Mouse (Mus musculus): ENCODE data around the gene Myt1l. TPM values are rescaled to one million over a fixed set of nuclear protein-coding genes. Genes with fewer than 3 reads are reported as not detected.

Gene Myt1l
- polyA plus RNA-seq, 1 experiment from 2014 or later: 1.2 TPM

DNA sequence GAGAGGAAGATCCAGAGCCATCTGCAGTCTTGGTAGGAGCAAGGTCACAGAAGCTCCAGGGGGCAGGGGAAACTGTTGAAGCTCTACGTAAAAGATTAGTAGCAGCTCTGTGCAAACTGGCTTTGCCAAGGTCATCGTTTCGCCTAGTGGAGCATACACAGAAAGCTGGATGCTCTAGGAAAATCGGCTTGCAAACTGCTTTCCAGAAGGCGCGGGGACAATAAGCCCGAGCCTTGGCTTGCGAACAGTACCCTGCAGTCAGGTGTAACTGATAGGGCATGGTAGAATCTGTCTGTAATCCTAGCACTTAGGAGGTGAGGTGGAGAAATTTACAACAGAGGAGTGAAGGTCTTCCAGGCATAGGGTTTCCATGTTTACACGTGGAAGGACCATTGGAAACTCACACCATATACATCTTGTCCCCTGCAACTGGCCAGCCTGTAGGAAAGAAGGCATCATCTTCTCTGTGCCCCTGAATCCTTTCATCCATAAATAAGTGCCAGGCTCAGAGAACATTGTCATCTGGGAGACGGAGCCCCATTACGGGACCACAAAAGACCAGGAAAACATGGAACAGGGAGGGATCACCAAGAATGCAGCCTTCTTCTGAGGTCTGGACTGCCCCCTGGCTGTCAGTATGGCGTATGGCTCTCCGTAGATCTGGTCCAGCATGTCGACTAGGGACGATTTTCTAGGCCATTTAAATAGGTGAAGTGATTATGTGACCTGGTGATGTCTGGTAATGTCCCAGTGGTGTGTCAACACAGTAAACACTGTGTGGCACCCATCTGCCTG, 100.0 kb downstream of the Myt1l start:
- Histone ChIP-seq H3K9ac (ENCODE audit: low read depth, low read length) (no peak overlapping the region), H3K27ac (ENCODE audit: low read depth, low read length) (no peak overlapping the region), H3K36me3 (ENCODE audit: control insufficient read depth, insufficient read depth) (no peaks in the 10 kb centered on the region), H3K4me2 (replicated peaks; ENCODE audit: low read depth) (no peak overlapping the region), H3K9me3 (ENCODE audit: control insufficient read depth) (no peaks in the 10 kb centered on the region), H3K4me1 (replicated peaks; ENCODE audit: control insufficient read depth, insufficient read depth, low read length) (no peaks in the 10 kb centered on the region), H3K4me3 (ENCODE audit: low read depth, low read length) (no peak overlapping the region), H3K27me3 (replicated peaks; ENCODE audit: control insufficient read depth, insufficient read depth, low read length) (no peaks in the 10 kb centered on the region)
- no peak for ATAC-seq
- peak; percentile 67 for TF ChIP-seq CTCF (IDR thresholded peaks at IDR 0.05; ENCODE audit: low read depth)
- WGBS: 65% methylated on average over 15 of the region's 15 CpGs

DNA sequence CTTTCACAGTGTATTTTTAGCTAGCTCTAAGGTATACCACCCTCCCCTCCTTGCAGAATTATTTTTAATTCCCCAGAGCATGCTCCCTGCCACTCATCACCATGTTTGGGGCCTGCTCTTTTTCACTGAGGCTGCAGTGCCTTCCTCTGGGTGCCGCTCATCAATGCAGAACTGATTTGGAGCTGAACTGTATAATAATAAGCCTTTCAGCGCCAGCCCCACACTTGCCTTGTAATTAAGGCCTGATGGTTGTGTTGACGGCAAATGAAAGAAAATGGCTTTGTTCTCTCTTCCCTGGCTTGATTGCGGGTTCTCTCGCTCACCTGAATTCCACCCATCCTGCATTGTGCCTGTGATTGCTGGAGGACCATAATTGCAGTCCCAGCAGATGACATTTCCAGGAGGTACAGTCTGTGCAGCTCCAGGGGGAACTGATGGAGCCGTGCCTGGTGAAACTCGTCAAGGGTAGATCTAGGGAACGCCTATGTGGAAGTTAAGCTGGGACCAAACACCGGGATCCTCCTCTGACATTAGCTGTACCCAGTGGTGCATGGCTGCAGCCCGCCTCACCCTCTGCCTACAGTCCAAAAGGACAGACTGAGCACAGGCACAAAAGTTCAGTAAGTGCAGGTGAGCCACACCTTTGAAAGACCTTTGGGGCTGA, 101.8 kb downstream of the Myt1l start:
- Histone ChIP-seq H3K4me3 (ENCODE audit: low read depth, low read length) (no peak overlapping the region), H3K4me2 (replicated peaks; ENCODE audit: low read depth) (no peak overlapping the region), H3K27ac (ENCODE audit: low read depth, low read length) (no peak overlapping the region), H3K36me3 (ENCODE audit: control insufficient read depth, insufficient read depth) (no peaks in the 10 kb centered on the region), H3K4me1 (replicated peaks; ENCODE audit: control insufficient read depth, insufficient read depth, low read length) (no peaks in the 10 kb centered on the region), H3K9me3 (ENCODE audit: control insufficient read depth) (no peaks in the 10 kb centered on the region), H3K9ac (ENCODE audit: low read depth, low read length) (no peak overlapping the region), H3K27me3 (replicated peaks; ENCODE audit: control insufficient read depth, insufficient read depth, low read length) (no peaks in the 10 kb centered on the region)
- TF ChIP-seq CTCF (IDR thresholded peaks at IDR 0.05; ENCODE audit: low read depth): no peak
- no peak for ATAC-seq
- 85% methylated on average over 10 of the region's 10 CpGs for WGBS

DNA sequence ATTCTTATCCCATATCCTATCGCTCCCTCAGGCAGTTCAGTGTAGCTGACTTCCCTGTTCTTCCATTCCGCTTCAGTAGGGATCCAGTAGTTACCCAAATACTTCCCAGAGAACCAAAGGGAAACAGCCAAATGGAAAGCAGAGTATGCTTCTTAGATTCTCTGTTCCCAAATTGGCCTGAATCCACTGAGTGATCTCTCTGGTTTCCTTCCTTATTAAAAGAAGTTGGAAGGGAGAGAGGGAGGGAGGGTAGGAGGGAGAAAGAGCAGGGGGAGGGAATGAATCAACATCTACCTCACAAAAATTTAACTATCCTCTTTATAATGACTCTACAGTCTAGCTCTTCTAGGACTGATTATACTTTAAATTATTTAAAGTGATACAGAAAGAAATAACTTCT, 106.3 kb downstream of the Myt1l start:
- 84% methylated on average over 2 of the region's 2 CpGs for WGBS

DNA sequence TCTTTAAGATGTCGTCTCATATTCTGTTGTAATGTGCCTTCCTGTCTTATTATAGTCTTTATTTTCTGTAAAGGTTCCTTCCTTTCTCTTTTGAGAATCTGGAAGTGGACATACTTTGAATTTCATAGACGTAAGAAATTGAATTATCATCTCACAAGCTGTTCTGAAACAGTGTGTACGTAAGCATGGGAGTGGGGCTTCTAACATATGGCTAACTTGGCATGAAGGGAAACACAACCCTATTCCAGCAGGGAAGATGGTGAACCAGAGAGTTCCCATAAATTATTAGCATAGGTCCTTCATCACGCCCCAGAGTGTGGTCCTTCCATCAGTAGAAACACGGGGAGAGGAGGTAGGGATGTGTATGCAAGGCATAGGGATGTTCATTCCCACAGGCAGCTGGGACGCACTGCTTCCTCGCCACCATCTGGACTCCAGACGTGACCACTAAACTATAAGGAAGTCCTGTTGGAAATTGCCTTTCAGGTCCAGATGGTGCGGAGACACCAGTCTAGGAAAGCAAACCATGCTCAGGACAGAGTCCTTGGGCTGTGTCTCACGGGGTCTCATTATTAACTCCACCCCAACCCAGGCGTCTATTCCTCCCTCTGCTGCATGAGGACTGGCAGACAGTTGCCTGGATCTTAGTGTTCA, 111.5 kb downstream of the Myt1l start:
- H3K9me3 ChIP-seq (ENCODE audit: control insufficient read depth): no peaks in the 10 kb centered on the region
- no peak for TF ChIP-seq CTCF (IDR thresholded peaks at IDR 0.05; ENCODE audit: low read depth)
- no peak for ATAC-seq

More for the DNA sequence above, 106.3 kb downstream of the Myt1l start:
- no peak for ATAC-seq
- Histone ChIP-seq H3K4me2 (replicated peaks; ENCODE audit: low read depth) (no peak overlapping the region), H3K9me3 (ENCODE audit: control insufficient read depth) (no peaks in the 10 kb centered on the region), H3K27me3 (replicated peaks; ENCODE audit: control insufficient read depth, insufficient read depth, low read length) (no peaks in the 10 kb centered on the region), H3K4me1 (replicated peaks; ENCODE audit: control insufficient read depth, insufficient read depth, low read length) (no peaks in the 10 kb centered on the region), H3K4me3 (ENCODE audit: low read depth, low read length) (no peak overlapping the region), H3K27ac (ENCODE audit: low read depth, low read length) (no peak overlapping the region), H3K9ac (ENCODE audit: low read depth, low read length) (no peak overlapping the region), H3K36me3 (ENCODE audit: control insufficient read depth, insufficient read depth) (no peaks in the 10 kb centered on the region)
- TF ChIP-seq CTCF (IDR thresholded peaks at IDR 0.05; ENCODE audit: low read depth): no peak

DNA sequence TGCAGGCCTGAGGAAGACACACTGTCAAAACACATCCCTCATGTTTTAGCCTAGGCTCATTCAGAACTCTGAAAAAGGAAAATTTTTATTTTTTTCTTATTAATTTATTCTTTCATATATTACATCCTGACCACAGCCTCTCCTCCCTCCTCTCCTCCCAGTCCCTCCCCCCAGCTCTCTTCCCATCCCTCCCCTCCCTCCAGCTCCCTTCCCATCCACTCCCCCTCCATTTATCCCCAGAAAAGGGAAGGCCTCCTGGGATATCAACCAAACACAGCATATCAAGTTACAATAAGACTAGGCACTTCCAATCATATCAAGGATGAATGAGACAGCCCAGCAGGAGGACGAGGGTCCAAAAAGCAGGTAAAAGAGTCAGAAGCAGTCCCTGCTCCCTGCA, 112.0 kb downstream of the Myt1l start:
- WGBS: 61% methylated on average over 1 of the region's 1 CpGs
- Histone ChIP-seq H3K27me3 (replicated peaks; ENCODE audit: control insufficient read depth, insufficient read depth, low read length) (no peaks in the 10 kb centered on the region), H3K4me3 (ENCODE audit: low read depth, low read length) (no peak overlapping the region), H3K4me2 (replicated peaks; ENCODE audit: low read depth) (no peak overlapping the region), H3K36me3 (ENCODE audit: control insufficient read depth, insufficient read depth) (no peaks in the 10 kb centered on the region), H3K9ac (ENCODE audit: low read depth, low read length) (no peak overlapping the region), H3K4me1 (replicated peaks; ENCODE audit: control insufficient read depth, insufficient read depth, low read length) (no peaks in the 10 kb centered on the region), H3K27ac (ENCODE audit: low read depth, low read length) (no peak overlapping the region), H3K9me3 (ENCODE audit: control insufficient read depth) (no peaks in the 10 kb centered on the region)
- TF ChIP-seq CTCF (IDR thresholded peaks at IDR 0.05; ENCODE audit: low read depth): no peak
- no peak for ATAC-seq

More for the DNA sequence above, 111.5 kb downstream of the Myt1l start:
- H3K36me3 ChIP-seq (ENCODE audit: control insufficient read depth, insufficient read depth): no peaks in the 10 kb centered on the region
- H3K9ac ChIP-seq (ENCODE audit: low read depth, low read length): no peak overlapping the region
- no peak overlapping the region for H3K4me3 ChIP-seq (ENCODE audit: low read depth, low read length)
- 66% methylated on average over 11 of the region's 11 CpGs for WGBS
- no peak overlapping the region for H3K27ac ChIP-seq (ENCODE audit: low read depth, low read length)
- H3K4me1 ChIP-seq (replicated peaks; ENCODE audit: control insufficient read depth, insufficient read depth, low read length): no peaks in the 10 kb centered on the region
- no peak overlapping the region for H3K4me2 ChIP-seq (replicated peaks; ENCODE audit: low read depth)
- H3K27me3 ChIP-seq (replicated peaks; ENCODE audit: control insufficient read depth, insufficient read depth, low read length): no peaks in the 10 kb centered on the region

DNA sequence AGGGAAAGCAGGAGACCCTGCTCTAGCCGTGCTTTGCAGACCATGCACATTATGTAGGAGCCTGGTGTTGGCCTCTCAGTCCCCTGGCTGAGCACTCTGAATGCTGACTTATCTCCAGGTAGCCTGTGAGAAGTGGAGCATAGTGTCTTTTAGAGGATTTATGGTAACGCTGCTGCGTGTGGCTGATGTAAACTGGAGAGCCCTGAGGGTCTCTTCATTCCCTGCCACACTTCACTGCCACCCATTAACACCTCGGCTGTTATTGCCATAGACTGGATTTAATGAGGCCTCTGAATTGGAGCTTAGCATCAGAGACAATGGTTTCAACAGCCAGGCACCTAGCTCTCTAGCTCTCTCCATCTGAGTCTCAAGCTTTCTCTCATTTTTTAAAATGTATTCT, 114.7 kb downstream of the Myt1l start:
- H3K27me3 ChIP-seq (replicated peaks; ENCODE audit: control insufficient read depth, insufficient read depth, low read length): no peaks in the 10 kb centered on the region
- H3K27ac ChIP-seq (ENCODE audit: low read depth, low read length): no peak overlapping the region
- WGBS: 38% methylated on average over 4 of the region's 4 CpGs
- ATAC-seq: no peak
- no peaks in the 10 kb centered on the region for H3K9me3 ChIP-seq (ENCODE audit: control insufficient read depth)
- no peak for TF ChIP-seq CTCF (IDR thresholded peaks at IDR 0.05; ENCODE audit: low read depth)
- no peak overlapping the region for H3K4me3 ChIP-seq (ENCODE audit: low read depth, low read length)
- no peak overlapping the region for H3K9ac ChIP-seq (ENCODE audit: low read depth, low read length)
- no peaks in the 10 kb centered on the region for H3K36me3 ChIP-seq (ENCODE audit: control insufficient read depth, insufficient read depth)
- no peaks in the 10 kb centered on the region for H3K4me1 ChIP-seq (replicated peaks; ENCODE audit: control insufficient read depth, insufficient read depth, low read length)
- H3K4me2 ChIP-seq (replicated peaks; ENCODE audit: low read depth): no peak overlapping the region

Measured in intestine, postnatal 0 days (tissue).